Mouse (Mus musculus): ENCODE results near the gene Macrod2.

Gene Macrod2

GRCm38 (mm10) chr2:141327296-141327695 lies 932.2 kb downstream of the Macrod2 start:
- DNase-seq, result no peak

- DNase-seq, result no peak
Measured at GRCm38 (mm10) chr2:141337708-141338107, 942.6 kb downstream of the Macrod2 start.

- no peak for DNase-seq
Measured at GRCm38 (mm10) chr2:141343988-141344535, 949.0 kb downstream of the Macrod2 start.

- DNase-seq, result no peak
Measured at GRCm38 (mm10) chr2:141352623-141353022, 957.5 kb downstream of the Macrod2 start.

GRCm38 (mm10) chr2:141388632-141389031 lies 993.5 kb downstream of the Macrod2 start:
- no peak for DNase-seq

- no peak for DNase-seq
Measured at GRCm38 (mm10) chr2:141391229-141391628, 996.1 kb downstream of the Macrod2 start.

GRCm38 (mm10) chr2:141394806-141395205 lies 999.7 kb downstream of the Macrod2 start:
- peak; percentile 19 to 25 for DNase-seq

GRCm38 (mm10) chr2:141408766-141409165 lies 1013.7 kb downstream of the Macrod2 start:
- DNase-seq, result no peak

- no peak for DNase-seq
Measured at GRCm38 (mm10) chr2:141416436-141416835, 1021.3 kb downstream of the Macrod2 start.

- DNase-seq, result no peak
Measured at GRCm38 (mm10) chr2:141416855-141417544, 1021.9 kb downstream of the Macrod2 start.

GRCm38 (mm10) chr2:141419806-141420205 lies 1024.7 kb downstream of the Macrod2 start:
- DNase-seq, result no peak

GRCm38 (mm10) chr2:141434084-141434483 lies 1039.0 kb downstream of the Macrod2 start:
- no peak for DNase-seq

GRCm38 (mm10) chr2:141434731-141435570 lies 1039.8 kb downstream of the Macrod2 start:
- DNase-seq, result peak; percentile 13 to 28

GRCm38 (mm10) chr2:141441896-141442295 lies 1046.8 kb downstream of the Macrod2 start:
- no peak for DNase-seq

- DNase-seq, result no peak
Measured at GRCm38 (mm10) chr2:141449078-141449680, 1054.1 kb downstream of the Macrod2 start.

GRCm38 (mm10) chr2:141463946-141464345 lies 1068.8 kb downstream of the Macrod2 start:
- no peak for DNase-seq

- no peak for DNase-seq
Measured at GRCm38 (mm10) chr2:141472791-141473190, 1077.7 kb downstream of the Macrod2 start.

- no peak for DNase-seq
Measured at GRCm38 (mm10) chr2:141477585-141477984, 1082.5 kb downstream of the Macrod2 start.

GRCm38 (mm10) chr2:141490518-141490917 lies 1095.4 kb downstream of the Macrod2 start:
- no peak for DNase-seq

GRCm38 (mm10) chr2:141505451-141505850 lies 1110.3 kb downstream of the Macrod2 start:
- peak in 1 of 2 experiments; percentile 1 for DNase-seq

GRCm38 (mm10) chr2:141507929-141508897 lies 1113.1 kb downstream of the Macrod2 start:
- DNase-seq, result no peak

GRCm38 (mm10) chr2:141514976-141515375 lies 1119.9 kb downstream of the Macrod2 start:
- DNase-seq, result no peak
